Mouse (Mus musculus) testis, adult 2 months (tissue): ENCODE measurements around the gene Fosl2. TPM values are rescaled to one million over a fixed set of nuclear protein-coding genes. Genes with fewer than 3 reads are reported as not detected.
A peak's percentile ranks its signal among the peaks of the same experiment; 100 is the strongest.

Source experiments
- H3K27ac ChIP-seq: fragments of 200-500 bp; 2 replicates; pipeline ENCODE4 v1.5.1; 2012; ENCODE audit warnings: low read depth, low read length; ENCODE audit not compliant: control insufficient read depth, insufficient read depth
- H3K27me3 ChIP-seq: fragments of 200-500 bp; 2 replicates; pipeline ENCODE4 v1.6.1; 2012; ENCODE audit warnings: mild to moderate bottlenecking, low read length, moderate library complexity; ENCODE audit not compliant: control insufficient read depth, insufficient read depth
- H3K36me3 ChIP-seq: fragments of 200-500 bp; 2 replicates; pipeline ENCODE4 v1.6.1; 2012; ENCODE audit warnings: mild to moderate bottlenecking, low read length; ENCODE audit not compliant: control insufficient read depth, insufficient read depth
- H3K4me1 ChIP-seq: fragments of 200-500 bp; 2 replicates; pipeline ENCODE4 v1.6.1; 2012; ENCODE audit warnings: low read length; ENCODE audit not compliant: control insufficient read depth, insufficient read depth
- H3K4me3 ChIP-seq: fragments of 200-500 bp; 2 replicates; pipeline ENCODE4 v1.5.1; 2012; ENCODE audit warnings: low read depth, mild to moderate bottlenecking, low read length, moderate library complexity, mixed read lengths; ENCODE audit not compliant: control insufficient read depth
- CTCF ChIP-seq: fragments of 200-500 bp; IDR thresholded peaks from 2 replicates; pipeline ENCODE4 v1.5.1; 2012; ENCODE audit warnings: low read depth, mild to moderate bottlenecking, inconsistent platforms, low read length, moderate library complexity; ENCODE audit not compliant: control insufficient read depth, insufficient read depth, insufficient replicate concordance
- POLR2A ChIP-seq: fragments of 200-500 bp; IDR thresholded peaks from 2 replicates; pipeline ENCODE4 v1.6.1; 2012; ENCODE audit warnings: low read depth, mild to moderate bottlenecking, inconsistent platforms, low read length, moderate library complexity; ENCODE audit not compliant: control insufficient read depth
- polyA plus RNA-seq: library from polyadenylated mRNA; depleted of rRNA; stranded (reverse); fragments of >200 nt; gene quantifications from 2 replicates; pipeline ENCODE4 v1.2.3, GENCODE M21; 2012

Fosl2 gene
- polyA plus RNA-seq, 1 experiment: 1.6 TPM

GRCm38 (mm10) chr5:32191259-32191658 lies 55.7 kb downstream of the Fosl2 start:
- H3K36me3 ChIP-seq: no peaks in the 10 kb centered on the region
- H3K27me3 ChIP-seq: no peaks in the 10 kb centered on the region
- TF ChIP-seq POLR2A: no peak
- TF ChIP-seq CTCF: no peak
- peaks cover 6% of the 10 kb centered on the region for H3K4me1 ChIP-seq
- no peak overlapping the region for H3K27ac ChIP-seq
- no peak overlapping the region for H3K4me3 ChIP-seq

- no peak for TF ChIP-seq CTCF
- no peak for TF ChIP-seq POLR2A
- Histone ChIP-seq H3K4me3 (no peak overlapping the region), H3K4me1 (peaks cover 6% of the 10 kb centered on the region), H3K36me3 (no peaks in the 10 kb centered on the region), H3K27ac (no peak overlapping the region), H3K27me3 (no peaks in the 10 kb centered on the region)
These were observed 56.6 kb downstream of the Fosl2 start for GRCm38 (mm10) chr5:32192016-32192845.

GRCm38 (mm10) chr5:32194236-32194635 lies 58.6 kb downstream of the Fosl2 start:
- H3K27ac ChIP-seq: no peak overlapping the region
- H3K4me3 ChIP-seq: no peak overlapping the region
- TF ChIP-seq POLR2A (no peak), CTCF (no peak)
- H3K27me3 ChIP-seq: no peaks in the 10 kb centered on the region
- no peaks in the 10 kb centered on the region for H3K36me3 ChIP-seq
- peaks cover 6% of the 10 kb centered on the region for H3K4me1 ChIP-seq

- H3K4me1 ChIP-seq: peaks cover 6% of the 10 kb centered on the region
- TF ChIP-seq CTCF (no peak), POLR2A (no peak)
- no peak overlapping the region for H3K4me3 ChIP-seq
- H3K27ac ChIP-seq: no peak overlapping the region
- no peaks in the 10 kb centered on the region for H3K27me3 ChIP-seq
- H3K36me3 ChIP-seq: no peaks in the 10 kb centered on the region
These were observed 60.4 kb downstream of the Fosl2 start for GRCm38 (mm10) chr5:32195857-32196609.

GRCm38 (mm10) chr5:32197698-32198097 lies 62.1 kb downstream of the Fosl2 start:
- no peaks in the 10 kb centered on the region for H3K27me3 ChIP-seq
- H3K4me1 ChIP-seq: peaks cover 6% of the 10 kb centered on the region
- TF ChIP-seq CTCF (peak; percentile 84), POLR2A (no peak)
- H3K36me3 ChIP-seq: no peaks in the 10 kb centered on the region
- no peak overlapping the region for H3K4me3 ChIP-seq
- no peak overlapping the region for H3K27ac ChIP-seq

- no peak overlapping the region for H3K27ac ChIP-seq
- TF ChIP-seq CTCF (no peak), POLR2A (no peak)
- H3K4me3 ChIP-seq: no peak overlapping the region
- H3K36me3 ChIP-seq: no peaks in the 10 kb centered on the region
- peaks cover 6% of the 10 kb centered on the region for H3K4me1 ChIP-seq
- no peaks in the 10 kb centered on the region for H3K27me3 ChIP-seq
These were observed 63.5 kb downstream of the Fosl2 start for GRCm38 (mm10) chr5:32199136-32199535.

GRCm38 (mm10) chr5:32199594-32199993 lies 64.0 kb downstream of the Fosl2 start:
- Histone ChIP-seq H3K36me3 (no peaks in the 10 kb centered on the region), H3K27me3 (no peaks in the 10 kb centered on the region), H3K4me1 (peaks cover 6% of the 10 kb centered on the region), H3K4me3 (no peak overlapping the region), H3K27ac (no peak overlapping the region)
- TF ChIP-seq POLR2A (no peak), CTCF (no peak)
